Mouse (Mus musculus) heart, adult 2 months (tissue): Measurements from ENCODE around the gene Ppp1r12c. TPM values are rescaled to one million over a fixed set of nuclear protein-coding genes. Genes with fewer than 3 reads are reported as not detected.

Experiments
- DNase-seq, 2 experiments: peaks; one replicate each; pipeline ENCODE4 v3.0.0; 2021
- H3K27ac ChIP-seq: fragments of 200-600 bp; 2 replicates; pipeline ENCODE4 v1.8.1; 2022
- H3K27me3 ChIP-seq: fragments of 200-500 bp; 2 replicates; pipeline ENCODE4 v1.6.1; 2012; ENCODE audit warnings: mild to moderate bottlenecking, low read length, inconsistent platforms, mixed read lengths; ENCODE audit not compliant: control insufficient read depth, insufficient read depth
- H3K36me3 ChIP-seq: fragments of 200-500 bp; 2 replicates; pipeline ENCODE4 v1.6.1; 2012; ENCODE audit warnings: low read length, inconsistent platforms; ENCODE audit not compliant: control insufficient read depth, insufficient read depth
- H3K4me1 ChIP-seq: fragments of 200-500 bp; 2 replicates; pipeline ENCODE4 v1.6.1; 2011; ENCODE audit warnings: low read length; ENCODE audit not compliant: control insufficient read depth, insufficient read depth
- H3K4me3 ChIP-seq: fragments of 200-600 bp; 2 replicates; pipeline ENCODE4 v1.8.1; 2022
- H3K79me2 ChIP-seq: fragments of 200-500 bp; replicated peaks from 2 replicates; pipeline ENCODE4 v1.6.1; 2012; ENCODE audit warnings: mild to moderate bottlenecking, inconsistent platforms, low read length, moderate library complexity, mixed read lengths; ENCODE audit not compliant: control insufficient read depth, insufficient read depth
- H3K9ac ChIP-seq: fragments of 200-500 bp; 2 replicates; pipeline ENCODE4 v1.6.1; 2012; ENCODE audit warnings: low read depth, mild to moderate bottlenecking, control low read depth, inconsistent platforms, low read length, mixed read lengths
- CTCF ChIP-seq: fragments of 200-600 bp; IDR thresholded peaks from 2 replicates; pipeline ENCODE4 v1.8.1; 2022; ENCODE audit warnings: antibody characterized with exemption, mild to moderate bottlenecking, moderate library complexity
- EP300 ChIP-seq: fragments of 200-500 bp; IDR thresholded peaks from 2 replicates; pipeline ENCODE4 v1.6.1; 2011; ENCODE audit warnings: low read depth, low read length, control low read depth; ENCODE audit not compliant: insufficient read depth
- POLR2A ChIP-seq: fragments of 200-500 bp; IDR thresholded peaks from 2 replicates; pipeline ENCODE4 v1.6.1; 2011; ENCODE audit warnings: mild to moderate bottlenecking, low read depth, low read length, control low read depth; ENCODE audit not compliant: insufficient read depth
- WGBS: fragments of 180-500 bp; shearing (Covaris S2); methylation state at CpG from one replicate; pipeline ENCODE4 v1.1.7; 2018; 5-methylcytosine and 5-hydroxymethylcytosine counted together
- intact Hi-C: fragments of 180-260 bp; cut with DNase I; formaldehyde crosslinking; loops from one replicate; pipeline ENCODE4 v1.15.1; 2025
- polyA plus RNA-seq: library from polyadenylated mRNA; depleted of rRNA; stranded (reverse); fragments of >200 nt; gene quantifications from 2 replicates; pipeline ENCODE4 v1.2.3, GENCODE M21; 2012
- total RNA-seq, 2 experiments: library from RNA; stranded (reverse); gene quantifications; 2 replicates each; pipeline ENCODE4 v1.2.3; 2021

Ppp1r12c gene
- total and polyA plus RNA-seq, 3 experiments, result 47.0 to 67.1 (median 62.4) TPM

GRCm38 (mm10) chr7:4521231-4522003 is 19.9 kb upstream of the Ppp1r12c start:
- peak; percentile 40 for TF ChIP-seq CTCF
- peak; percentile 93 for TF ChIP-seq EP300
- TF ChIP-seq POLR2A, result peak; percentile 94
- intact Hi-C loops, result no loop called here
- H3K27ac ChIP-seq, result peak overlapping the region; percentile 98
- peaks cover 1% of the 10 kb centered on the region; the same call in 1 of the 2 replicates for H3K4me1 ChIP-seq
- 27% methylated on average over 32 of the region's 32 CpGs for WGBS
- H3K9ac ChIP-seq, result peak overlapping the region; percentile 91
- DNase-seq, result peak; percentile 53 to 66
- no peaks in the 10 kb centered on the region for H3K79me2 ChIP-seq
- peak overlapping the region; percentile 60 for H3K4me3 ChIP-seq
- no peaks in the 10 kb centered on the region for H3K27me3 ChIP-seq
- H3K36me3 ChIP-seq, result no peaks in the 10 kb centered on the region

- Histone ChIP-seq H3K79me2 (no peaks in the 10 kb centered on the region), H3K27ac (no peak overlapping the region; the same call in 1 of the 2 replicates), H3K36me3 (no peaks in the 10 kb centered on the region), H3K9ac (peak overlapping the region; percentile 25), H3K4me1 (peaks cover 4% of the 10 kb centered on the region; the same call in 1 of the 2 replicates), H3K27me3 (no peaks in the 10 kb centered on the region), H3K4me3 (peak overlapping the region; percentile 44)
- WGBS, result 13% methylated on average over 1 of the region's 1 CpGs
- intact Hi-C loops, result no loop called here
- TF ChIP-seq CTCF (no peak), EP300 (0 out of 2 replicates have a peak, but pooled peaks have one; percentile 33), POLR2A (no peak; the same call in 1 of the 2 replicates)
- no peak for DNase-seq
These were observed 17.0 kb upstream of the Ppp1r12c start for GRCm38 (mm10) chr7:4518487-4518886.

GRCm38 (mm10) chr7:4516332-4517050 is 15.0 kb upstream of the Ppp1r12c start, which contains the start of gene Tnnt1:
Gene Tnnt1 (minus strand): TSS chr7:4516382.
- H3K9ac ChIP-seq, result peak within 1 kb of the TSS; percentile 22; the same call in 1 of the 2 replicates
- intact Hi-C loops, result no loop called here
- DNase-seq, result peak; percentile 51 to 64
- H3K4me3 ChIP-seq, result no peak within 1 kb of the TSS
- no peaks in the 10 kb centered on the region for H3K27me3 ChIP-seq
- H3K4me1 ChIP-seq, result peaks cover 8% of the 10 kb centered on the region
- 30% methylated on average over 4 of the region's 4 CpGs for WGBS
- TF ChIP-seq POLR2A, result peak; percentile 86
- TF ChIP-seq CTCF, result no peak
- peak; percentile 91; the same call in 1 of the 2 replicates for TF ChIP-seq EP300
- no peaks in the 10 kb centered on the region for H3K79me2 ChIP-seq
- peak within 1 kb of the TSS; percentile 53 for H3K27ac ChIP-seq
- no peaks in the 10 kb centered on the region; the same call in 1 of the 2 replicates for H3K36me3 ChIP-seq

DNA sequence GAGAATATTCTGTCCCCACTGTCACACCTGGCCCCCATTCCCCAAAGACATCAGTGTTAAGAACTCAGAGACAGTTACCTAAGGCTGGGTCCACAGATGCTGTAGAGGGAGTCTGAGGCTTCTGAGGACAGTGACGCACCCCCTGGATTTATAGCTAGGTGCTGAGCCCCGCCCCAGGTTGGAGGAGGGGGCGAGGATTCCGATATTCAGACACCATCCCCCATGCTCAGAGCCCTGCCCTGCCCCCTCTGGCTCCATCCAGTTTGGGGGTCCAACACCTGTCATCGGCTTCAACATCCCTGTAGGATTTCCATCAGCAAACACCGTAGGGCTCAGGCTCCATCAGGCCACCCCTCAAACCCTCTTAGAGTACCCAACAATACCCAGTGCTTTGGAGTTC is 14.4 kb upstream of the Ppp1r12c start:
- H3K9ac ChIP-seq, result no peak overlapping the region
- intact Hi-C loops, result no loop called here
- TF ChIP-seq CTCF, result no peak
- 0 out of 2 replicates have a peak, but pooled peaks have one; percentile 18 for TF ChIP-seq EP300
- peak; percentile 88 for TF ChIP-seq POLR2A
- no peak overlapping the region for H3K4me3 ChIP-seq
- H3K27ac ChIP-seq, result peak overlapping the region; percentile 31
- no peaks in the 10 kb centered on the region; the same call in 1 of the 2 replicates for H3K36me3 ChIP-seq
- no peak for DNase-seq
- H3K79me2 ChIP-seq, result no peaks in the 10 kb centered on the region
- WGBS, result 58% methylated on average over 6 of the region's 6 CpGs
- H3K4me1 ChIP-seq, result peaks cover 10% of the 10 kb centered on the region
- H3K27me3 ChIP-seq, result no peaks in the 10 kb centered on the region

- Histone ChIP-seq H3K27me3 (no peaks in the 10 kb centered on the region), H3K36me3 (no peaks in the 10 kb centered on the region; the same call in 1 of the 2 replicates), H3K79me2 (no peaks in the 10 kb centered on the region), H3K4me3 (no peak overlapping the region), H3K9ac (peak overlapping the region; percentile 39; the same call in 1 of the 2 replicates), H3K4me1 (peaks cover 12% of the 10 kb centered on the region), H3K27ac (peak overlapping the region; percentile 12; the same call in 1 of the 2 replicates)
- no peak for DNase-seq
- TF ChIP-seq EP300, result no peak
- TF ChIP-seq CTCF, result no peak
- no peak for TF ChIP-seq POLR2A
- intact Hi-C loops, result loop anchor here (5.0 kb wide), 1 partner anchor 37 kb away; no protein-coding TSS in a partner anchor
- 38% methylated on average over 6 of the region's 6 CpGs for WGBS
These were observed 12.6 kb upstream of the Ppp1r12c start for GRCm38 (mm10) chr7:4513829-4514712.
